Mouse (Mus musculus): ENCODE measurements around the gene Eva1b. TPM values are rescaled to one million over a fixed set of nuclear protein-coding genes. Genes with fewer than 3 reads are reported as not detected.
"Not testable (repeated sequence)": the region's sequence is repeated elsewhere in the genome, so short reads cannot be mapped to it uniquely, and the experiment has no call there.

Eva1b gene
- polyA plus RNA-seq, 1 experiment from 2014 or later = 29.0 TPM

- H3K27me3 ChIP-seq (replicated peaks; ENCODE audit: control insufficient read depth, insufficient read depth, low read length) = no peaks in the 10 kb centered on the region
Observed at GRCm38 (mm10) chr4:126162544-126163066, 15.1 kb downstream of the Eva1b start.

GRCm38 (mm10) chr4:126163067-126163659 is 15.6 kb downstream of the Eva1b start, which contains the start of gene Sh3d21:
Sh3d21 (minus strand) TSS chr4:126163491.
- no peaks in the 10 kb centered on the region; the same call in 1 of the 2 replicates for H3K4me1 ChIP-seq (replicated peaks; ENCODE audit: control insufficient read depth, insufficient read depth, low read length)
- ATAC-seq = peak; percentile 62

More at GRCm38 (mm10) chr4:126162544-126163066, 15.1 kb downstream of the Eva1b start:
- H3K4me1 ChIP-seq (replicated peaks; ENCODE audit: control insufficient read depth, insufficient read depth, low read length) = no peaks in the 10 kb centered on the region; the same call in 1 of the 2 replicates
- peak overlapping the region; percentile 87 for H3K9ac ChIP-seq (ENCODE audit: low read depth, low read length)
- no peaks in the 10 kb centered on the region for H3K9me3 ChIP-seq (ENCODE audit: control insufficient read depth)
- no peak for TF ChIP-seq CTCF (IDR thresholded peaks at IDR 0.05; ENCODE audit: low read depth)
- H3K27ac ChIP-seq (ENCODE audit: low read depth, low read length) = peak overlapping the region; percentile 99
- H3K36me3 ChIP-seq (ENCODE audit: control insufficient read depth, insufficient read depth) = peaks cover 22% of the 10 kb centered on the region
- H3K4me3 ChIP-seq (ENCODE audit: low read depth, low read length) = peak overlapping the region; percentile 69
- peak; percentile 91 for ATAC-seq
- WGBS = under 1% methylated on average over 44 of the region's 44 CpGs
- peak overlapping the region; percentile 99 for H3K4me2 ChIP-seq (replicated peaks; ENCODE audit: low read depth)

GRCm38 (mm10) chr4:126163685-126164084 is 16.1 kb downstream of the Eva1b start:
- Histone ChIP-seq H3K9ac (ENCODE audit: low read depth, low read length) (no peak overlapping the region; the same call in 1 of the 2 replicates), H3K4me1 (replicated peaks; ENCODE audit: control insufficient read depth, insufficient read depth, low read length) (no peaks in the 10 kb centered on the region; the same call in 1 of the 2 replicates), H3K4me3 (ENCODE audit: low read depth, low read length) (no peak overlapping the region), H3K9me3 (ENCODE audit: control insufficient read depth) (no peaks in the 10 kb centered on the region), H3K27me3 (replicated peaks; ENCODE audit: control insufficient read depth, insufficient read depth, low read length) (no peaks in the 10 kb centered on the region), H3K27ac (ENCODE audit: low read depth, low read length) (peak overlapping the region; percentile 99), H3K36me3 (ENCODE audit: control insufficient read depth, insufficient read depth) (peaks cover 31% of the 10 kb centered on the region), H3K4me2 (replicated peaks; ENCODE audit: low read depth) (peak overlapping the region; percentile 99)
- 40% methylated on average over 4 of the region's 4 CpGs for WGBS
- peak; percentile 34 for ATAC-seq
- no peak for TF ChIP-seq CTCF (IDR thresholded peaks at IDR 0.05; ENCODE audit: low read depth)

More at GRCm38 (mm10) chr4:126163067-126163659, 15.6 kb downstream of the Eva1b start, which contains the start of gene Sh3d21:
- peak within 1 kb of the TSS; percentile 69 for H3K4me3 ChIP-seq (ENCODE audit: low read depth, low read length)
- H3K27ac ChIP-seq (ENCODE audit: low read depth, low read length) = peak within 1 kb of the TSS; percentile 99
- H3K9ac ChIP-seq (ENCODE audit: low read depth, low read length) = peak within 1 kb of the TSS; percentile 87
- peak within 1 kb of the TSS; percentile 99 for H3K4me2 ChIP-seq (replicated peaks; ENCODE audit: low read depth)
- H3K36me3 ChIP-seq (ENCODE audit: control insufficient read depth, insufficient read depth) = peaks cover 27% of the 10 kb centered on the region
- WGBS = 5% methylated on average over 22 of the region's 22 CpGs
- TF ChIP-seq CTCF (IDR thresholded peaks at IDR 0.05; ENCODE audit: low read depth) = no peak
- H3K27me3 ChIP-seq (replicated peaks; ENCODE audit: control insufficient read depth, insufficient read depth, low read length) = no peaks in the 10 kb centered on the region
- H3K9me3 ChIP-seq (ENCODE audit: control insufficient read depth) = no peaks in the 10 kb centered on the region

- not testable (repeated sequence) for H3K9me3 ChIP-seq (ENCODE audit: control insufficient read depth); ATAC-seq; H3K9ac ChIP-seq (ENCODE audit: low read depth, low read length); H3K4me3 ChIP-seq (ENCODE audit: low read depth, low read length); H3K4me1 ChIP-seq (replicated peaks; ENCODE audit: control insufficient read depth, insufficient read depth, low read length); H3K27ac ChIP-seq (ENCODE audit: low read depth, low read length); H3K4me2 ChIP-seq (replicated peaks; ENCODE audit: low read depth); H3K27me3 ChIP-seq (replicated peaks; ENCODE audit: control insufficient read depth, insufficient read depth, low read length)
- WGBS = 67% methylated on average over 8 of the region's 10 CpGs
- H3K36me3 ChIP-seq (ENCODE audit: control insufficient read depth, insufficient read depth) = peaks cover 43% of the 10 kb centered on the region
Observed at GRCm38 (mm10) chr4:126165092-126165491, 17.5 kb downstream of the Eva1b start.

- Histone ChIP-seq H3K27ac (ENCODE audit: low read depth, low read length) (peak overlapping the region; percentile 24; the same call in 1 of the 2 replicates), H3K27me3 (replicated peaks; ENCODE audit: control insufficient read depth, insufficient read depth, low read length) (no peaks in the 10 kb centered on the region), H3K4me3 (ENCODE audit: low read depth, low read length) (no peak overlapping the region), H3K9me3 (ENCODE audit: control insufficient read depth) (no peaks in the 10 kb centered on the region), H3K9ac (ENCODE audit: low read depth, low read length) (no peak overlapping the region), H3K4me2 (replicated peaks; ENCODE audit: low read depth) (no peak overlapping the region), H3K4me1 (replicated peaks; ENCODE audit: control insufficient read depth, insufficient read depth, low read length) (no peaks in the 10 kb centered on the region; the same call in 1 of the 2 replicates), H3K36me3 (ENCODE audit: control insufficient read depth, insufficient read depth) (peaks cover 52% of the 10 kb centered on the region)
- ATAC-seq = no peak
- 71% methylated on average over 3 of the region's 3 CpGs for WGBS
- TF ChIP-seq CTCF (IDR thresholded peaks at IDR 0.05; ENCODE audit: low read depth) = no peak
Observed at GRCm38 (mm10) chr4:126166084-126166483, 18.5 kb downstream of the Eva1b start.

- no peak overlapping the region for H3K27ac ChIP-seq (ENCODE audit: low read depth, low read length)
- 76% methylated on average over 6 of the region's 6 CpGs for WGBS
- no peaks in the 10 kb centered on the region for H3K9me3 ChIP-seq (ENCODE audit: control insufficient read depth)
- peaks cover 74% of the 10 kb centered on the region for H3K36me3 ChIP-seq (ENCODE audit: control insufficient read depth, insufficient read depth)
- no peak for TF ChIP-seq CTCF (IDR thresholded peaks at IDR 0.05; ENCODE audit: low read depth)
- H3K4me3 ChIP-seq (ENCODE audit: low read depth, low read length) = no peak overlapping the region
- H3K27me3 ChIP-seq (replicated peaks; ENCODE audit: control insufficient read depth, insufficient read depth, low read length) = no peaks in the 10 kb centered on the region
- H3K4me2 ChIP-seq (replicated peaks; ENCODE audit: low read depth) = no peak overlapping the region
- H3K9ac ChIP-seq (ENCODE audit: low read depth, low read length) = no peak overlapping the region
- no peaks in the 10 kb centered on the region; the same call in 1 of the 2 replicates for H3K4me1 ChIP-seq (replicated peaks; ENCODE audit: control insufficient read depth, insufficient read depth, low read length)
- no peak for ATAC-seq
Observed at GRCm38 (mm10) chr4:126168851-126169250, 21.3 kb downstream of the Eva1b start.

GRCm38 (mm10) chr4:126170737-126171136 is 23.2 kb downstream of the Eva1b start:
- not testable (repeated sequence) for H3K27me3 ChIP-seq (replicated peaks; ENCODE audit: control insufficient read depth, insufficient read depth, low read length); H3K4me2 ChIP-seq (replicated peaks; ENCODE audit: low read depth); H3K9ac ChIP-seq (ENCODE audit: low read depth, low read length); H3K27ac ChIP-seq (ENCODE audit: low read depth, low read length); H3K9me3 ChIP-seq (ENCODE audit: control insufficient read depth); ATAC-seq; H3K4me3 ChIP-seq (ENCODE audit: low read depth, low read length); H3K4me1 ChIP-seq (replicated peaks; ENCODE audit: control insufficient read depth, insufficient read depth, low read length)
- 96% methylated on average over 5 of the region's 5 CpGs for WGBS
- peaks cover 89% of the 10 kb centered on the region for H3K36me3 ChIP-seq (ENCODE audit: control insufficient read depth, insufficient read depth)

Data from intestine, postnatal 0 days (tissue).